Mouse (Mus musculus) olfactory bulb, adult 2 months (tissue): Measurements from ENCODE around the gene Gm6034.
"Not testable (repeated sequence)": the region's sequence is repeated elsewhere in the genome, so short reads cannot be mapped to it uniquely, and the experiment has no call there.

Experiments used
- CTCF ChIP-seq: fragments of 200-500 bp; IDR thresholded peaks from 2 replicates; pipeline ENCODE4 v1.5.1; 2012; ENCODE audit warnings: low read depth, mild to moderate bottlenecking, low read length, moderate library complexity; ENCODE audit not compliant: insufficient read depth
- POLR2A ChIP-seq: fragments of 200-500 bp; IDR thresholded peaks from 2 replicates; pipeline ENCODE4 v1.6.1; 2012; ENCODE audit warnings: mild to moderate bottlenecking, low read depth, low read length, moderate library complexity; ENCODE audit not compliant: insufficient read depth

GRCm38 (mm10) chr17:36081901-36082300, 39.1 kb downstream of the Gm6034 start:
- TF ChIP-seq CTCF, POLR2A: not testable (repeated sequence)
